Mouse (Mus musculus) kidney, adult 18-20 months (tissue): ENCODE results near the gene Olfr465-ps1.

ENCODE experiments used
- DNase-seq: peaks from one replicate; pipeline ENCODE4 v3.0.0; 2021

The Olfr465-ps1 gene

GRCm38 (mm10) chr13:65137789-65138188 is at the start of gene Olfr465-ps1:
Olfr465-ps1 (plus strand) TSS chr13:65138089.
- DNase-seq = no peak

DNA sequence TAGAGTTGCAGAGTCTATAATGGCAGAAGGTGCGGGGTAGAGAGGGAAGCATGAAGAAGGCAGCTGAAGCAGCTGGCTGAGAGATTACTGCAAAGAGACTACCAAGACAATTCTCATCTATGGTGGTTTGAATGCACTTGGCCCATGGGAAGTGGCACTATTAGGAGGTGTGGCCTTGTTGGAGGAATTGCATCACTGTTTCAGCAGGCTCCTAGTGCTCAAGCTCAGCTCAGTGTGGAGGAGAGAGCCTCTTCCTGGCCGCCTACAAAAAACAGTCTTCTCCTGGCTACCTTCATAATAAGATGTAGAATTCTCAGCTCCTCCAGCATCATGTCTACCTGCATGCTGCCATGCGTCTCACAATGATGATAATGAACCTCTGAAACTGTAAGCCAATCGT is 42.0 kb upstream of the Olfr465-ps1 start:
- no peak for DNase-seq

- DNase-seq = no peak
Measured at GRCm38 (mm10) chr13:65097018-65097417, 40.9 kb upstream of the Olfr465-ps1 start.

DNA sequence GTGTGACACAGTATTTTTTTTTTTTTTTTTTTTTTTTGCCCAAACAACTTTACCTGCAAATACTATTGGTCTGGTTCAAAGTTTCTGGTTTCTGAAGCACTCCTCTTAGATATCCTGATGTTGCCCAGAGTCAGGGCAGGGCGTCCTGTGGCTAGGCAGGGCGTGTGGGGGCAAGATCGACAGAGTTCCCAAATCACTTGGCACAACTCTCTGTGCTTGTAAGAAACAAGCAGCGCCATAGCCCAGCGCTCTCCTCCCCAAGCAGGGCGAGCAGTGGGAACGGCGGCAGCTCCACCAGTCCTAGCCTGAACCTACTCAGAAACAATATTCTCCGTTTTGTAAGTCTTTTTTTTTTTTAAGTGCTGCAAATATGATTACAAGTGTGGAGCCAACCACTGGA is 37.2 kb upstream of the Olfr465-ps1 start:
- no peak for DNase-seq

- DNase-seq = no peak
Measured at GRCm38 (mm10) chr13:65101232-65101631, 36.7 kb upstream of the Olfr465-ps1 start.

DNA sequence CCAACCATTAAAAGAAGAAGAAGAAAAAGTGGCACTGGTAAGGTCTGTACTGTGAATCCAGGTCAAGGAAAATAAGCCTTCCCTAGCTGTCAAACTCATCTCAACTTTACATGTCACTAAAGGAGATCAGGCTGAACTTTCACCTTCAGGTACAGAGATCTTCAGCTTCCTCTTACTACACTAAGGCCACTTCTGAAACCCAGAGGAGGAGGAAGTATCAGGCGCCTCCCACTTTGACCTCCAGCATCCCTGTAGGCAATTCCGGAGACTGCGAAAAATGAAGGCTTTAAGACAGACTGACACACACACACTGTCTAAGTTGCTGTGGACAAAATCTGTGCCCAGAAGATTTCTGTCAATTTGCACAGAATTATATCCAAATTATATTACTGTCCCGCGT is 25.9 kb upstream of the Olfr465-ps1 start:
- DNase-seq = peak; percentile 29

GRCm38 (mm10) chr13:65112459-65113110 is 25.3 kb upstream of the Olfr465-ps1 start, which contains the start of gene Mfsd14b:
Mfsd14b (minus strand) TSS chr13:65112975.
- peak; percentile 91 for DNase-seq

GRCm38 (mm10) chr13:65113239-65113638 is 24.6 kb upstream of the Olfr465-ps1 start:
- DNase-seq = no peak

DNA sequence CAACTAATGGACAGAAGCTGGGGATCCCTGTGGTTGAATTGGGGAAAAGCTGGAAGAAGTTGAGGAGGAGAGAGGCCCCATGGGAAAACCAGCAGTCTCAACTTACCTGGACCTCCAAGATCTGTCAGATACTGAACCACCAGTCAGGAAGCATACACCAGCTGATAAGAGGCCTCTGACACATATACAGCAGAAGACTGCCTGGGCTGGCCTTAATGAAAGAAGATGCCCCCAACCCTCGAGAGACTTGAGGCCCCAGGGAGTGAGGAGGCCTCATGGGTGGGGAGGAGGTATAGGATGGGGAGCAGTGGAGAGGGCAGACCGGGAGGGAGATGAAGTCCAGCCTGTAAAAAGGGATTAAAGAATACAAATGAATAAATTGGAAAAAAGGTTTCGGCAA is 16.9 kb upstream of the Olfr465-ps1 start:
- no peak for DNase-seq

GRCm38 (mm10) chr13:65122111-65122510 is 15.8 kb upstream of the Olfr465-ps1 start:
- DNase-seq = no peak

- no peak for DNase-seq
Measured at GRCm38 (mm10) chr13:65127063-65127847, 10.6 kb upstream of the Olfr465-ps1 start.

DNA sequence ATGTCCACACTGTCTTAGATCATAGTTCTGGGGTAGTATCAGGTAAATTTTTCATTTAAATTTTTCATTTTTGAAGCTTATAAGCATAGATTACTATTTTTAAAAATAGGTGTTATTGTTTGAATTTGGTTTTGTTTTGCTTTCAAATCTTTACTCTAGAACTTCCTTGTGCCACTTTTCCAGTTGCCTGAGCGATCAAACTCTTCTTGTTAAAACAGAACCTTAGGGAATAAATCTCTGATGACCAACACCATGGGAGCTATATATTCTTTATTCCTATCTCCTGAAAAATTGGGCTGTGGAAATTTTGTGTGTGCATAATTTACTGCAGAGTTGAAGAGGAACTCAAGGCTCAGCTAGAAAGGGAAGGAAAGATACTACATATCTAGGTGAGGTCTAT is 12.1 kb downstream of the Olfr465-ps1 start, which contains the start of gene Olfr466:
Gene Olfr466 (plus strand): TSS at position 301 of the 400 bp plus-strand sequence.
- no peak for DNase-seq

DNA sequence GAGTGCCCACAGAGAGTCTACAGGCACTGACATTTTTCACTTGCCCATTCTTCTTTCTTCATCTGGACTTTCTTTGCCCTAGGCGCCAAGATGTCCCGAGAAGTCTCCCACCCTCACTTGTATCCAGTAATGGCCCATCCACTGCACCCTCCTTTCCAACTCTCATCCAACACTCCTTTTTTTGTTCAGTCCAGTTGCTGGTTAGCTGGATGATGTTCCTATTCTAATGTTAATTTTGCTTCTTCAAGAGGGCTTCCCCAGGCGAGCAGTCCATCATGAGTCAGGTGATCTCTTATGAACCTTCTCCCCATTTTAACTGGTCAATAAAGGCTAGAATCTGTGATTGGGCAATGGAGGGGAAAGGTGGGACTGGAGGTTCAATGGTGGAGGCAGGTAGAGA is 36.2 kb downstream of the Olfr465-ps1 start:
- no peak for DNase-seq

GRCm38 (mm10) chr13:65175734-65176471 is 38.0 kb downstream of the Olfr465-ps1 start:
- peak; percentile 47 for DNase-seq

GRCm38 (mm10) chr13:65176472-65177091 is 38.7 kb downstream of the Olfr465-ps1 start:
- DNase-seq = no peak
